Mouse (Mus musculus): Measurements from ENCODE around the gene Mtfp1.
"Not testable (repeated sequence)": the region's sequence is repeated elsewhere in the genome, so short reads cannot be mapped to it uniquely, and the experiment has no call there.

The Mtfp1 gene

GRCm38 (mm10) chr11:4095171-4096053, at the start of gene Mtfp1:
Gene Mtfp1, minus strand, starts transcription at chr11:4095445.
- peak; percentile 85 for DNase-seq (ENCODE audit: low read depth, low spot score)

- no peak for DNase-seq (ENCODE audit: low read depth, low spot score)
These were observed 48.2 kb upstream of the Mtfp1 start for GRCm38 (mm10) chr11:4143281-4144062.

GRCm38 (mm10) chr11:4142352-4142751, 47.1 kb upstream of the Mtfp1 start:
- peak; percentile 36 for DNase-seq (ENCODE audit: low read depth, low spot score)

GRCm38 (mm10) chr11:4141505-4141904, 46.3 kb upstream of the Mtfp1 start:
- DNase-seq (ENCODE audit: low read depth, low spot score) = no peak

GRCm38 (mm10) chr11:4138964-4139363, 43.7 kb upstream of the Mtfp1 start:
- DNase-seq (ENCODE audit: low read depth, low spot score) = no peak

GRCm38 (mm10) chr11:4134986-4135935, 40.0 kb upstream of the Mtfp1 start, which contains the start of gene Rnf215:
Gene Rnf215, plus strand, starts transcription at chr11:4135202.
- DNase-seq (ENCODE audit: low read depth, low spot score) = peak; percentile 97

GRCm38 (mm10) chr11:4134400-4134799, 39.2 kb upstream of the Mtfp1 start:
- DNase-seq (ENCODE audit: low read depth, low spot score) = no peak

- peak; percentile 25 for DNase-seq (ENCODE audit: low read depth, low spot score)
These were observed 38.2 kb upstream of the Mtfp1 start for GRCm38 (mm10) chr11:4133450-4133849.

GRCm38 (mm10) chr11:4128461-4128860, 33.2 kb upstream of the Mtfp1 start:
- DNase-seq (ENCODE audit: low read depth, low spot score) = not testable (repeated sequence)

- no peak for DNase-seq (ENCODE audit: low read depth, low spot score)
These were observed 31.8 kb upstream of the Mtfp1 start for GRCm38 (mm10) chr11:4127059-4127458.

GRCm38 (mm10) chr11:4123922-4124321, 28.7 kb upstream of the Mtfp1 start:
- DNase-seq (ENCODE audit: low read depth, low spot score) = peak; percentile 48

GRCm38 (mm10) chr11:4122742-4123579, 27.7 kb upstream of the Mtfp1 start, which contains the start of gene Sec14l2:
Gene Sec14l2, minus strand, starts transcription at chr11:4123415.
- DNase-seq (ENCODE audit: low read depth, low spot score) = no peak

- no peak for DNase-seq (ENCODE audit: low read depth, low spot score)
These were observed 27.0 kb upstream of the Mtfp1 start for GRCm38 (mm10) chr11:4122226-4122625.

- no peak for DNase-seq (ENCODE audit: low read depth, low spot score)
These were observed 26.4 kb upstream of the Mtfp1 start for GRCm38 (mm10) chr11:4121691-4122090.

GRCm38 (mm10) chr11:4119635-4120034, 24.4 kb upstream of the Mtfp1 start:
- DNase-seq (ENCODE audit: low read depth, low spot score) = no peak

GRCm38 (mm10) chr11:4118081-4118921, 23.1 kb upstream of the Mtfp1 start:
- peak; percentile 87 for DNase-seq (ENCODE audit: low read depth, low spot score)

- DNase-seq (ENCODE audit: low read depth, low spot score) = peak; percentile 51
These were observed 22.3 kb upstream of the Mtfp1 start for GRCm38 (mm10) chr11:4117372-4118071.

- DNase-seq (ENCODE audit: low read depth, low spot score) = peak; percentile 72
These were observed 21.4 kb upstream of the Mtfp1 start for GRCm38 (mm10) chr11:4116458-4117141.
